Mouse (Mus musculus) small intestine, adult 2 months (tissue): ENCODE results near the gene Olfr157.

ENCODE experiments used
- CTCF ChIP-seq: fragments of 200-500 bp; IDR thresholded peaks from 2 replicates; pipeline ENCODE4 v1.5.1; 2012; ENCODE audit warnings: low read depth, mild to moderate bottlenecking, control low read depth, inconsistent platforms, low read length, moderate library complexity, mixed read lengths; ENCODE audit not compliant: insufficient replicate concordance, insufficient read length; ENCODE audit errors: extremely low read depth
- POLR2A ChIP-seq: fragments of 200-500 bp; IDR thresholded peaks from 2 replicates; pipeline ENCODE4 v1.6.1; 2012; ENCODE audit warnings: low read depth, mild to moderate bottlenecking, control low read depth, inconsistent platforms, low read length, moderate library complexity

- TF ChIP-seq POLR2A: no peak
- no peak for TF ChIP-seq CTCF
Observed at GRCm38 (mm10) chr4:43828806-43829205, 11.2 kb downstream of the Olfr157 start.
